Mouse (Mus musculus): Measurements from ENCODE around the gene Tmem270.

- TF ChIP-seq CTCF (IDR thresholded peaks at IDR 0.05; ENCODE audit: low read depth, low read length) (no peak), POLR2A (IDR thresholded peaks at IDR 0.05; ENCODE audit: extremely low read depth, insufficient read depth, low read length) (no peak)
These were observed 31.3 kb downstream of the Tmem270 start for GRCm38 (mm10) chr5:134875245-134875644.
